Mouse (Mus musculus): ENCODE data around the gene Tomm40.

DNA sequence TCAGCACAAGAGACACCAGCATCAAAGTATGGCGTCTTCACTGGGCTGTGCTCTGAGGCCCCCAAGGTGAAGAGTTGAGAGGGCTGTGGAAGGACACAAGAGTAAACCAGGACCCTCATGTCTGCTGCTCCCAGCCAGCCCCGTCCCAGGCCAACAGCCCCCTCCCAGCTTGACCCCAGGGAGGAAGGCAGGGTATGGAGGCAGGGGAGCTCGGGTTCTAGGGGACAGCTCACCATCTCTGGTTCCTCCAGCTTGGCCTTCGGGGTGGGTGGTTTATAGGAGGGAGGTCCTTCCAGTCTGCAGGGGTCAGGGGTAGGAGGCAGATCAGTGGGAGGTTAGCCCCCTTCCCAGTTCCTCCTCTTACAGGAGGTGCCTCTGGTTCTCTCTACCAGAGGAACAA lies 4.0 kb upstream of the Tomm40 start:
- TF ChIP-seq EP300 (IDR thresholded peaks at IDR 0.05; ENCODE audit: low read depth) (no peak), CTCF (IDR thresholded peaks at IDR 0.05; ENCODE audit: low read depth) (no peak)

Data from liver, postnatal 0 days (tissue).